Mouse (Mus musculus) spleen, adult 2 months (tissue): ENCODE measurements at regions not wholly inside any gene's neighbourhood (a gene's known extent, or its start where the extent isn't known, plus 50 kb on each side); places are given as distances from the start of the nearest gene placed in this dataset.

Experiments
- CTCF ChIP-seq: fragments of 200-500 bp; IDR thresholded peaks from 2 replicates; pipeline ENCODE4 v1.5.1; 2011; ENCODE audit warnings: mild to moderate bottlenecking, inconsistent platforms; ENCODE audit not compliant: insufficient read depth, insufficient read length, insufficient replicate concordance; ENCODE audit errors: extremely low read depth
- POLR2A ChIP-seq: fragments of 200-500 bp; IDR thresholded peaks from 2 replicates; pipeline ENCODE4 v1.6.1; 2011; ENCODE audit warnings: low read depth, low read length, inconsistent platforms

DNA sequence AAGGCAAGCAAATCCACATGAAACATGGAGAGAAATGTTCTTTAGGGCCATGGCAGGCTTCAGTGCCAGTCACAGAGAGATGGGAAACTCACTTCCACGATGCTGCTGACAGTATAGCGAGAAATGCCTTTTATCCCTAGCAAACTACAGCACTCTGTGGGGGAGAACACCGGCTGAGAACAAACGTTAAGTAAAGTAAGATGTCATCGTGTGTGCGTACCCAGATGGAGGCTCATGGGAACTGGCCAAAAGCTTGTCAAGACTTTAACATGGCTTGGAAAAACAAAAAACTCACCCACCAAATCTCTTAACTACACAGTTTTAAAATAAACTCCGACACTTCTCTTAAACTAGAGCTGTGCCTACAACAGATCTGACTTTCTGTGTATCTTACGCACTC lies 106.3 kb upstream of the Irs2 start:
- no peak for TF ChIP-seq CTCF
- TF ChIP-seq POLR2A: no peak
